Mouse (Mus musculus) liver, postnatal 0 days (tissue): Measurements from ENCODE around the gene Agbl5.

ENCODE experiments used
- CTCF ChIP-seq: sonication (generic); IDR thresholded peaks from 2 replicates; pipeline ENCODE4 v1.5.1; 2016; ENCODE audit warnings: antibody characterized with exemption, low read depth
- EP300 ChIP-seq: IDR thresholded peaks from 2 replicates; pipeline ENCODE4 v1.6.1; 2016; ENCODE audit warnings: antibody characterized with exemption, low read depth, mild to moderate bottlenecking

DNA sequence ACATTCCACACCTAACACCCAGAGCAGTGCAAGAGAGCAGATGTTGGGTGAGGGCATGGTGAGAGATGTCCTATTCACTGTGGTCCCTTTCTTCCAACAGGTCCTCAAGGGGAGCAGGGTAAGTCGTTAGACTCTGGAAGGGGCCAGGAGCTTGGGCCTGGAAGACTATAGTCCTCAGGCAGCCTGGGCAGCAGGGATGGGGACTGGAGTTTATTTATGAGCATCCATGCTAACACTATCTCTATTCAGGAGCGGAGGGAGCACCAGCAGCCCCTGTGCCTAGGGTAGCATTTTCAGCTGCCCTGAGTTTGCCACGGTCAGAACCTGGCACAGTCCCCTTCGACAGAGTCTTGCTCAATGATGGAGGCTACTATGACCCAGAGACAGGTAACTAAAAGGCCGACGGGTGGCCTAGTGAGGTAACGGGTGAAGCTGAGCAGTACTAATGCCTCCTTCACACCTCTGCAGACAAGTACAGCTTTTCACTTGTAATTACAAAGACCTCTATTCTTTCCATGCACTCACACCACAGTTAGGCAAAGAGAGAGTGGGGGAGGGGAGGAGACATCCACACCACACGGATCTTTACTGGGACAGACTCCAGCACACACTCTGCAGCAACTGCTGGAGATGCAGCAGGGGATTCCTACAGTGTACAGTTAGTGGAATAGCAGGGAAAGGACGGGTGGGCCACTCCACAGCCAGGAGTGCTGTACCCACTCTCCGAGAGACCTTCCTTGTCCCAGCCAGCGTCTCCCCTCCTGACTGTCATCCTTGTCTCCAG, 31.5 kb downstream of the Agbl5 start:
- no peak for TF ChIP-seq CTCF
- no peak for TF ChIP-seq EP300
